Mouse (Mus musculus) left cerebral cortex, adult 6 months (tissue): ENCODE measurements around the gene 9230112D13Rik. TPM values are rescaled to one million over a fixed set of nuclear protein-coding genes. Genes with fewer than 3 reads are reported as not detected.

Source experiments
- long read RNA-seq, 2 experiments: library from polyadenylated mRNA; unstranded; transcript quantifications; one replicate each; pipeline ENCODE4 v2.0.0; 2019 to 2020
- polyA plus RNA-seq: library from polyadenylated mRNA; unstranded; fragments of <200 nt; fragmentation: Nextera tagmentation; gene quantifications from 2 replicates; pipeline ENCODE4 v1.2.3, GENCODE M21; 2021

The 9230112D13Rik gene
- not detected in 2 replicates for polyA plus RNA-seq
- long read RNA-seq, experiment 1 = 0 reads
- long read RNA-seq, experiment 2 = 0 reads

GRCm38 (mm10) chr14:34522701-34523100 is at the start of gene 9230112D13Rik:
Gene 9230112D13Rik (minus strand): TSS chr14:34522801.

GRCm38 (mm10) chr14:34503325-34503647 is 19.3 kb downstream of the 9230112D13Rik start, which contains the start of gene Bmpr1a:
Gene Bmpr1a (minus strand): TSS chr14:34503341.

Other genes starting within 250 kb of the 9230112D13Rik start
- gene Shld2, start 212.3 kb downstream of the 9230112D13Rik start, polyA plus RNA-seq = 5.1 and 8.6 TPM in 2 replicates
- 55.7 and 67.9 TPM in 2 replicates for gene Glud1, start 212.1 kb downstream of the 9230112D13Rik start, polyA plus RNA-seq
- gene Fam25c, start 167.4 kb downstream of the 9230112D13Rik start, polyA plus RNA-seq = 0.50 TPM in 1 of 2 replicates, not detected in the other
- gene Sncg, start 148.0 kb downstream of the 9230112D13Rik start, polyA plus RNA-seq = 3.8 and 5.9 TPM in 2 replicates
- 1.1 and 1.2 TPM in 2 replicates for gene Mmrn2, start 147.3 kb downstream of the 9230112D13Rik start, polyA plus RNA-seq
- 5.0 and 8.2 TPM in 2 replicates for gene Bmpr1a, start 19.5 kb downstream of the 9230112D13Rik start, polyA plus RNA-seq
- gene Ldb3, start 65.9 kb upstream of the 9230112D13Rik start, polyA plus RNA-seq = 1.5 and 2.3 TPM in 2 replicates
- 0.21 and 0.28 TPM in 2 replicates for gene Opn4, start 77.3 kb upstream of the 9230112D13Rik start, polyA plus RNA-seq
- 7.4 and 10.8 TPM in 2 replicates for gene Wapl, start 151.1 kb upstream of the 9230112D13Rik start, polyA plus RNA-seq